Mouse (Mus musculus): ENCODE data around the gene Gm13288. TPM values are rescaled to one million over a fixed set of nuclear protein-coding genes. Genes with fewer than 3 reads are reported as not detected.
"Not testable (repeated sequence)": the region's sequence is repeated elsewhere in the genome, so short reads cannot be mapped to it uniquely, and the experiment has no call there.

The Gm13288 gene
- not detected for total RNA-seq (2021)

DNA sequence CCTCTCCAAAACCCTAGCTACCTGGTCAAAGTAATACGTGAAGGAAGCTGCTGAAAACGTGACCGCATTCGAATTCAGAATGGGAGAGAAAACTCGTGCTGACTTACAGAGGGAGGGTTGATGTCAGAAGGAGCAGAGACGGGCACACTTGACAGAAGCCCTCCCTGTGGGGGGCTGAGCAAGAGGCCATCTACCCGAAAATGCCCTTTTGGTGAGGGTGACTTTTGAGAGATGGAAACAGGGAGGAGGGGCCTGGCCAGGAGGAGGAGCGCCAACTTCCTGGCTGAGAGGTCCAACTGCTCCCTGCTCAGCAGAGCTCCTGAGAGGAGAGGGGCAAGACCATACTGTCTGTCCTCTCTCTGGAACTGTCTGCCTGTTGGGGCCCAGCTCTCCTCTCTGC is at the start of gene Gm13288:
Gene Gm13288, plus strand, starts transcription at position 301 of the 400 bp plus-strand sequence.
- intact Hi-C loops (cut with DNase I); DNase-seq: not testable (repeated sequence)

DNA sequence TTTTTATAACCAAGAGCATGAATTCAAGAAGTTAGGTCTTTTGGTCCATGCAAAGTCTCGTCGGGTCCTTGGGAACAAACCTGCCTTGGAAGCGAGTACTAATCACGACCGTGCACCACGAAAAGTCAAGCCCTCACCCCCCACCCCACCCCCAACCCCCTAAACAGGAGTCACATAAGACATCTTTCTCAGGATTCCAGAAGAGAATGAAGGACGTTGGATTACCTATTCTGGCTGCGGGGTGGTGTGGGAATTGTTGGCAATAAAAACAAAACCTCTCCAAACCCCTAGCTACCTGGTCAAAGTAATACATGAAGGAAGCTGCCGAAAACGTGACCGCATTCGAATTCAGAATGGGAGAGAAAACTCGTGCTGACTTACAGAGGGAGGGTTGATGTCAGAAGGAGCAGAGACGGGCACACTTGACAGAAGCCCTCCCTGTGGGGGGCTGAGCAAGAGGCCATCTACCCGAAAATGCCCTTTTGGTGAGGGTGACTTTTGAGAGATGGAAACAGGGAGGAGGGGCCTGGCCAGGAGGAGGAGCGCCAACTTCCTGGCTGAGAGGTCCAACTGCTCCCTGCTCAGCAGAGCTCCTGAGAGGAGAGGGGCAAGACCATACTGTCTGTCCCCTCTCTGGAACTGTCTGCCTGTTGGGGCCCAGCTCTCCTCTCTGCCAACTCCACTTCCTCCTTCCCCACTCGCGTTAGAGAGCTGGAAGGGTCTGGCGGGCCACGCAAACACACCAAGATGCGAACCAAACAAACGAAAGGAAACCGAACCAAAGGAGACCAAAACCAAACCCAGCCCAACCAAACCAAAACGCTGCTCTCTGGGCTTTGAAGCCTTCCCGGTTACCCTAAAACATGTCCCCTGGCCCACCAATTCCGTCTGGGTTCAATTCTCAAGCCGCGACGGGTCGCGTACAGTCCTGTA is 48.5 kb upstream of the Gm13288 start:
- peak; percentile 40 to 58 for DNase-seq
- intact Hi-C loops (cut with DNase I), result loop anchor here (1.0 kb wide), 2 partner anchors 16 to 19 kb away; no protein-coding TSS in a partner anchor

DNA sequence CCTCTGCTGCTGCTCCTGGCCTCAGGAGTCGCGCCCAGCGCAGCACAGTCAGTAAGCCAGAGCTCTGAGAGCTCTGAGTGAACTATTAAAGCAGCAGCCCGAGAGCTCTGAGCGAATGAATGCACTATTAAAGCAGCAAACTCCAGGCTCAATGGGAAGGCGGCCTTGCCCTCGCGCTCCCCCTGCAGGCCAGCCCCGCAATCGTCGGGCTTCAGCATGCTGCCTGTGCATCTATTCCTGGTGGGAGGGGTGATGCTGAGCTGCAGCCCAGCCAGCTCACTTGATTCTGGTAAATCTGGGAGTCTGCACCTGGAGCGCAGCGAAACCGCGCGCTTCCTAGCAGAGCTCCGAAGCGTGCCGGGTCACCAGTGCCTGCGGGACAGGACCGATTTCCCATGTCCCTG is 47.7 kb upstream of the Gm13288 start:
- peak; percentile 87 to 91 for DNase-seq
- intact Hi-C loops (cut with DNase I), result loop anchor here (1.0 kb wide), 1 partner anchor 19 kb away; no protein-coding TSS in a partner anchor

DNA sequence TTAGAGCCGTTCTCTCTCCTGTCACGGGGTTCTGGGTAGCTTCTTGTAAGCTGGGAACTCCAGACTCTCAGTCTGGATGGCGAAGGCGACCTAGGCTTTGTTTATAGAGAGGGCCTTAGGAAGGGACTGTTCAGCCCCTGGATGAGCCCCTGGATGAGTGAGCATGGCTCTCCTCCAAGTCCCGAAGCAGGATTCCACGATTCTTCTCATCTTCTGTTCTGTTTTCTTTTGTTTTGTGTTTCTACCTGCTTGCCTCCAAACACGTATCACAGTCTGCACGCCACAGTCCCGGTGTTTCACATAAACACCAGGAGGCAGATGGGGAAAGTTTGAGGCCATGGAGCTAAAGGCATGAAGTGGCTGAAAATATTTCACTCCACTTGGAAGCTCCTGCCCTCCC is 46.6 kb upstream of the Gm13288 start:
- peak in 1 of 2 experiments; percentile 4 for DNase-seq
- intact Hi-C loops (cut with DNase I), result not testable (repeated sequence)

DNA sequence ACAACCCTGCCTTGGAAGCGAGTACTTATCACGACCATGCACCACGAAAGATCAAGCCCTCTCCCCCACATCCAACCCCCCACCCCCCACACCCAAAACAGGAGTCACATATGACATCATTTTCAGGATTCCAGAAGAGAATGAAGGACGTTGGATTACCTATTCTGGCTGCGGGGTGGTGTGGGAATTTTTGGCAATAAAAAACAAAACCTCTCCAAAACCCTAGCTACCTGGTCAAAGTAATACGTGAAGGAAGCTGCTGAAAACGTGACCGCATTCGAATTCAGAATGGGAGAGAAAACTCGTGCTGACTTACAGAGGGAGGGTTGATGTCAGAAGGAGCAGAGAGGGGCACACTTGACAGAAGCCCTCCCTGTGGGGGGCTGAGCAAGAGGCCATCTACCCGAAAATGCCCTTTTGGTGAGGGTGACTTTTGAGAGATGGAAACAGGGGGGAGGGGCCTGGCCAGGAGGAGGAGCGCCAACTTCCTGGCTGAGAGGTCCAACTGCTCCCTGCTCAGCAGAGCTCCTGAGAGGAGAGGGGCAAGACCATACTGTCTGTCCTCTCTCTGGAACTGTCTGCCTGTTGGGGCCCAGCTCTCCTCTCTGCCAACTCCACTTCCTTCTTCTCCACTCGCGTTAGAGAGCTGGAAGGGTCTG is 45.6 kb upstream of the Gm13288 start, which contains the start of gene Gm13283:
Gene Gm13283, plus strand, starts transcription at position 510 of the 659 bp plus-strand sequence.
- intact Hi-C loops (cut with DNase I), result not testable (repeated sequence)
- peak in 1 of 2 experiments; percentile 26 for DNase-seq

DNA sequence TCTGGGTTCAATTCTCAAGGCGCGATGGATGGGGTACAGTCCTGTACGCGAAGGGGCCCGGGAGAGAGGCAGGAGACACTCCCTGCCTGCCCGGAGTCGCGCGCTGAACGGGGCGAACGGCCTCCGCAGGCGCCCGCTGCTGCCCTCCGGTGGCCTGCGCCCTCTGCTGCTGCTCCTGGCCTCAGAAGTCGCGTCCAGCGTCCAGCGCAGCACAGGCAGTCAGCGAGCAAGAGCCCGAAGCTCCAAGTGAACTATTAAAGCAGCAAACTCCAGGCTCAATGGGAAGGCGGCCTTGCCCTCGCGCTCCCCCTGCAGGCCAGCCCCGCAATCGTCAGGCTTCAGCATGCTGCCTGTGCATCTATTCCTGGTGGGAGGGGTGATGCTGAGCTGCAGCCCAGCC is 44.9 kb upstream of the Gm13288 start:
- intact Hi-C loops (cut with DNase I), result not testable (repeated sequence)

DNA sequence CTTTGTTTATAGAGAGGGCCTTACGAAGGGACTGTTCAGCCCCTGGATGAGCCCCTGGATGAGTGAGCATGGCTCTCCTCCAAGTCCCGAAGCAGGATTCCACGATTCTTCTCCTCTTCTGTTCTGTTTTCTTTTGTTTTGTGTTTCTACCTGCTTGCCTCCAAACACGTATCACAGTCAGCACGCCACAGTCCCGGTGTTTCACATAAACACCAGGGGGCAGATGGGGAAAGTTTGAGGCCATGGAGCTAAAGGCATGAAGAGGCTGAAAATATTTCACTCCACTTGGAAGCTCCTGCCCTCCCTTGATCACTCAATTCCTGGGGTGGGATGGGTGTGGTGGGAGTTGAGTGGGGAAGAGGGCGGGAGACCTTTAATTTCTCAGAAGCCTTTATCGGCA is 43.6 kb upstream of the Gm13288 start:
- DNase-seq, result peak; percentile 51 to 59
- intact Hi-C loops (cut with DNase I), result not testable (repeated sequence)

More for the DNA sequence above, 44.9 kb upstream of the Gm13288 start:
- peak; percentile 77 to 78 for DNase-seq

DNA sequence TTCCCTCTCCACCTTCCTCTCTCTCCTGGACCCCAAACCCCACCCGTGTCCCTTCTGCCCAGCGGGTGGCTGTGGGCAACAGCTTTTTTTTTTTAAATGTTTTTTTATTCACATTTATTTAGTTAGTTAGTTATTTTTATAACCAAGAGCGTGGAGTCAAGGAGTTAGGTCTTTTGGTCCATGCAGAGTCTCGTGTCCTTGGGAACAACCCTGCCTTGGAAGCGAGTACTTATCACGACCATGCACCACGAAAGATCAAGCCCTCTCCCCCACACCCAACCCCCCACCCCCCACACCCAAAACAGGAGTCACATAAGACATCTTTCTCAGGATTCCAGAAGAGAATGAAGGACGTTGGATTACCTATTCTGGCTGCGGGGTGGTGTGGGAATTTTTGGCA is 43.0 kb upstream of the Gm13288 start:
- DNase-seq, result peak in 1 of 2 experiments; percentile 25

DNA sequence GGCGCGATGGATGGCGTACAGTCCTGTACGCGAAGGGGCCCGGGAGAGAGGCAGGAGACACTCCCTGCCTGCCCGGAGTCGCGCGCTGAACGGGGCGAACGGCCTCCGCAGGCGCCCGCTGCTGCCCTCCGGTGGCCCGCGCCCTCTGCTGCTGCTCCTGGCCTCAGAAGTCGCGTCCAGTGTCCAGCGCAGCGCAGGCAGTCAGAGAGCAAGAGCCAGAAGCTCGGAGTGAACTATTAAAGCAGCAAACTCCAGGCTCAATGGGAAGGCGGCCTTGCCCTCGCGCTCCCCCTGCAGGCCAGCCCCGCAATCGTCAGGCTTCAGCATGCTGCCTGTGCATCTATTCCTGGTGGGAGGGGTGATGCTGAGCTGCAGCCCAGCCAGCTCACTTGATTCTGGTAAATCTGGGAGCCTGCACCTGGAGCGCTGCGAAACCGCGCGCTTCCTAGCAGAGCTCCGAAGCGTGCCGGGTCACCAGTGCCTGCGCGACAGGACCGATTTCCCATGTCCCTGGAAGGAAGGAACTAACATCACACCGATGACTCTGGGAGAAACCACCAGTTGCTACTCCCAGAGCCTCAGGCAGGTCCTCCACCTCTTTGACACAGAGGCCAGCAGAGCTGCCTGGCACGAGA is 41.8 kb upstream of the Gm13288 start:
- peak; percentile 50 to 59 for DNase-seq
- intact Hi-C loops (cut with DNase I), result not testable (repeated sequence)

More for the DNA sequence above, 43.0 kb upstream of the Gm13288 start:
- intact Hi-C loops (cut with DNase I), result not testable (repeated sequence)

DNA sequence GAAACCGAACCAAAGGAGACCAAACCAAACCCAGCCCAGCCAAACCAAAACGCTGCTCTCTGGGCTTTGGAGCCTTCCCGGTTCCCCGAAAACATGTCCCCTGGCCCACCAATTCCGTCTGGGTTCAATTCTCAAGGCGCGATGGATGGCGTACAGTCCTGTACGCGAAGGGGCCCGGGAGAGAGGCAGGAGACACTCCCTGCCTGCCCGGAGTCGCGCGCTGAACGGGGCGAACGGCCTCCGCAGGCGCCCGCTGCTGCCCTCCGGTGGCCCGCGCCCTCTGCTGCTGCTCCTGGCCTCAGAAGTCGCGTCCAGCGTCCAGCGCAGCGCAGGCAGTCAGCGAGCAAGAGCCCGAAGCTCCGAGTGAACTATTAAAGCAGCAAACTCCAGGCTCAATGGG is 31.8 kb upstream of the Gm13288 start, which contains the start of gene Gm13290:
Gene Gm13290, plus strand, starts transcription at position 301 of the 400 bp plus-strand sequence.
- DNase-seq, result not testable (repeated sequence)

DNA sequence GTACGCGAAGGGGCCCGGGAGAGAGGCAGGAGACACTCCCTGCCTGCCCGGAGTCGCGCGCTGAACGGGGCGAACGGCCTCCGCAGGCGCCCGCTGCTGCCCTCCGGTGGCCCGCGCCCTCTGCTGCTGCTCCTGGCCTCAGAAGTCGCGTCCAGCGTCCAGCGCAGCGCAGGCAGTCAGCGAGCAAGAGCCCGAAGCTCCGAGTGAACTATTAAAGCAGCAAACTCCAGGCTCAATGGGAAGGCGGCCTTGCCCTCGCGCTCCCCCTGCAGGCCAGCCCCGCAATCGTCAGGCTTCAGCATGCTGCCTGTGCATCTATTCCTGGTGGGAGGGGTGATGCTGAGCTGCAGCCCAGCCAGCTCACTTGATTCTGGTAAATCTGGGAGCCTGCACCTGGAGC is 28.7 kb upstream of the Gm13288 start, which contains the start of gene Gm13289:
Gene Gm13289, plus strand, starts transcription at position 301 of the 400 bp plus-strand sequence.
- intact Hi-C loops (cut with DNase I); DNase-seq: not testable (repeated sequence)

More for the DNA sequence above, 31.8 kb upstream of the Gm13288 start, which contains the start of gene Gm13290:
- intact Hi-C loops (cut with DNase I), result not testable (repeated sequence)

DNA sequence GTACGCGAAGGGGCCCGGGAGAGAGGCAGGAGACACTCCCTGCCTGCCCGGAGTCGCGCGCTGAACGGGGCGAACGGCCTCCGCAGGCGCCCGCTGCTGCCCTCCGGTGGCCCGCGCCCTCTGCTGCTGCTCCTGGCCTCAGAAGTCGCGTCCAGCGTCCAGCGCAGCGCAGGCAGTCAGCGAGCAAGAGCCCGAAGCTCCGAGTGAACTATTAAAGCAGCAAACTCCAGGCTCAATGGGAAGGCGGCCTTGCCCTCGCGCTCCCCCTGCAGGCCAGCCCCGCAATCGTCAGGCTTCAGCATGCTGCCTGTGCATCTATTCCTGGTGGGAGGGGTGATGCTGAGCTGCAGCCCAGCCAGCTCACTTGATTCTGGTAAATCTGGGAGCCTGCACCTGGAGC is 25.8 kb upstream of the Gm13288 start, which contains the start of gene Gm13272:
Gene Gm13272, plus strand, starts transcription at position 301 of the 400 bp plus-strand sequence.
- intact Hi-C loops (cut with DNase I); DNase-seq: not testable (repeated sequence)

DNA sequence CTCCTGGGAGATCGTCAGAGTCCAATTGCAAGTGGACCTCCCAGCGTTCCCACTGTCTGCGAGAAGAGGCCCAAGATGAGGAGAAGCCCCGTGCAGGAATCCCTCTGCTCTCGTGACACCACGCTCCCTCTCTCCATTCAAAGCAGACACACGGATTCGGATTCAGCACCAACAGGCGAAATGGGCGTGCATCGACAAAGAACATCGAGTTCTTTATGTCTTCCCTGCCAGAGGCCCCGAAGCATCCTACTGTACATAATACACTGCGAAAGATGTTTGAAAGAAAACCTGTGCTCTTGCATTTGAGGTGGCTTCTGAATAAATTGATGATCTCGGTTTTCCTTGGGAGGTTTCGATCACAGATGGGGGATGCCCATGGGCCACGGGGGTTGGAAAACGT is 25.0 kb upstream of the Gm13288 start:
- DNase-seq; intact Hi-C loops (cut with DNase I): not testable (repeated sequence)

DNA sequence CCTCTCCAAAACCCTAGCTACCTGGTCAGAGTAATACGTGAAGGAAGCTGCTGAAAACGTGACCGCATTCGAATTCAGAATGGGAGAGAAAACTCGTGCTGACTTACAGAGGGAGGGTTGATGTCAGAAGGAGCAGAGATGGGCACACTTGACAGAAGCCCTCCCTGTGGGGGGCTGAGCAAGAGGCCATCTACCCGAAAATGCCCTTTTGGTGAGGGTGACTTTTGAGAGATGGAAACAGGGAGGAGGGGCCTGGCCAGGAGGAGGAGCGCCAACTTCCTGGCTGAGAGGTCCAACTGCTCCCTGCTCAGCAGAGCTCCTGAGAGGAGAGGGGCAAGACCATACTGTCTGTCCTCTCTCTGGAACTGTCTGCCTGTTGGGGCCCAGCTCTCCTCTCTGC is 23.5 kb upstream of the Gm13288 start, which contains the start of gene Ifnz:
Gene Ifnz, plus strand, starts transcription at position 301 of the 400 bp plus-strand sequence.
- intact Hi-C loops (cut with DNase I); DNase-seq: not testable (repeated sequence)

DNA sequence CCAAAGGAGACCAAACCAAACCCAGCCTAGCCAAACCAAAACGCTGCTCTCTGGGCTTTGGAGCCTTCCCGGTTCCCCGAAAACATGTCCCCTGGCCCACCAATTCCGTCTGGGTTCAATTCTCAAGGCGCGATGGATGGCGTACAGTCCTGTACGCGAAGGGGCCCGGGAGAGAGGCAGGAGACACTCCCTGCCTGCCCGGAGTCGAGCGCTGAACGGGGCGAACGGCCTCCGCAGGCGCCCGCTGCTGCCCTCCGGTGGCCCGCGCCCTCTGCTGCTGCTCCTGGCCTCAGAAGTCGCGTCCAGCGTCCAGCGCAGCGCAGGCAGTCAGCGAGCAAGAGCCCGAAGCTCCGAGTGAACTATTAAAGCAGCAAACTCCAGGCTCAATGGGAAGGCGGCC is 23.0 kb upstream of the Gm13288 start:
- intact Hi-C loops (cut with DNase I); DNase-seq: not testable (repeated sequence)

DNA sequence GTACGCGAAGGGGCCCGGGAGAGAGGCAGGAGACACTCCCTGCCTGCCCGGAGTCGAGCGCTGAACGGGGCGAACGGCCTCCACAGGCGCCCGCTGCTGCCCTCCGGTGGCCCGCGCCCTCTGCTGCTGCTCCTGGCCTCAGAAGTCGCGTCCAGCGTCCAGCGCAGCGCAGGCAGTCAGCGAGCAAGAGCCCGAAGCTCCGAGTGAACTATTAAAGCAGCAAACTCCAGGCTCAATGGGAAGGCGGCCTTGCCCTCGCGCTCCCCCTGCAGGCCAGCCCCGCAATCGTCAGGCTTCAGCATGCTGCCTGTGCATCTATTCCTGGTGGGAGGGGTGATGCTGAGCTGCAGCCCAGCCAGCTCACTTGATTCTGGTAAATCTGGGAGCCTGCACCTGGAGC is 19.9 kb upstream of the Gm13288 start, which contains the start of gene Gm13276:
Gene Gm13276, plus strand, starts transcription at position 301 of the 400 bp plus-strand sequence.
- intact Hi-C loops (cut with DNase I); DNase-seq: not testable (repeated sequence)

DNA sequence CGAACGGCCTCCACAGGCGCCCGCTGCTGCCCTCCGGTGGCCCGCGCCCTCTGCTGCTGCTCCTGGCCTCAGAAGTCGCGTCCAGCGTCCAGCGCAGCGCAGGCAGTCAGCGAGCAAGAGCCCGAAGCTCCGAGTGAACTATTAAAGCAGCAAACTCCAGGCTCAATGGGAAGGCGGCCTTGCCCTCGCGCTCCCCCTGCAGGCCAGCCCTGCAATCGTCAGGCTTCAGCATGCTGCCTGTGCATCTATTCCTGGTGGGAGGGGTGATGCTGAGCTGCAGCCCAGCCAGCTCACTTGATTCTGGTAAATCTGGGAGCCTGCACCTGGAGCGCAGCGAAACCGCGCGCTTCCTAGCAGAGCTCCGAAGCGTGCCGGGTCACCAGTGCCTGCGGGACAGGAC is 16.9 kb upstream of the Gm13288 start, which contains the start of gene Gm13277:
Gene Gm13277, plus strand, starts transcription at position 231 of the 400 bp plus-strand sequence.
- intact Hi-C loops (cut with DNase I), result not testable (repeated sequence)

DNA sequence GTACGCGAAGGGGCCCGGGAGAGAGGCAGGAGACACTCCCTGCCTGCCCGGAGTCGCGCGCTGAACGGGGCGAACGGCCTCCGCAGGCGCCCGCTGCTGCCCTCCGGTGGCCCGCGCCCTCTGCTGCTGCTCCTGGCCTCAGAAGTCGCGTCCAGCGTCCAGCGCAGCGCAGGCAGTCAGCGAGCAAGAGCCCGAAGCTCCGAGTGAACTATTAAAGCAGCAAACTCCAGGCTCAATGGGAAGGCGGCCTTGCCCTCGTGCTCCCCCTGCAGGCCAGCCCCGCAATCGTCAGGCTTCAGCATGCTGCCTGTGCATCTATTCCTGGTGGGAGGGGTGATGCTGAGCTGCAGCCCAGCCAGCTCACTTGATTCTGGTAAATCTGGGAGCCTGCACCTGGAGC is 14.1 kb upstream of the Gm13288 start, which contains the start of gene Gm13278:
Gene Gm13278, plus strand, starts transcription at position 301 of the 400 bp plus-strand sequence.
- intact Hi-C loops (cut with DNase I); DNase-seq: not testable (repeated sequence)

More for the DNA sequence above, 16.9 kb upstream of the Gm13288 start, which contains the start of gene Gm13277:
- peak; percentile 56 to 63 for DNase-seq

DNA sequence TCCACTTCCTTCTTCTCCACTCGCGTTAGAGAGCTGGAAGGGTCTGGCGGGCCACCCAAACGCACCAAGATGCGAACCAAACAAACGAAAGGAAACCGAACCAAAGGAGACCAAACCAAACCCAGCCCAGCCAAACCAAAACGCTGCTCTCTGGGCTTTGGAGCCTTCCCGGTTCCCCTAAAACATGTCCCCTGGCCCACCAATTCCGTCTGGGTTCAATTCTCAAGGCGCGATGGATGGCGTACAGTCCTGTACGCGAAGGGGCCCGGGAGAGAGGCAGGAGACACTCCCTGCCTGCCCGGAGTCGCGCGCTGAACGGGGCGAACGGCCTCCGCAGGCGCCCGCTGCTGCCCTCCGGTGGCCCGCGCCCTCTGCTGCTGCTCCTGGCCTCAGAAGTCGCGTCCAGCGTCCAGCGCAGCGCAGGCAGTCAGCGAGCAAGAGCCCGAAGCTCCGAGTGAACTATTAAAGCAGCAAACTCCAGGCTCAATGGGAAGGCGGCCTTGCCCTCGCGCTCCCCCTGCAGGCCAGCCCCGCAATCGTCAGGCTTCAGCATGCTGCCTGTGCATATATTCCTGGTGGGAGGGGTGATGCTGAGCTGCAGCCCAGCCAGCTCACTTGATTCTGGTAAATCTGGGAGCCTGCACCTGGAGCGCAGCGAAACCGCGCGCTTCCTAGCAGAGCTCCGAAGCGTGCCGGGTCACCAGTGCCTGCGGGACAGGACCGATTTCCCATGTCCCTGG is 11.2 kb upstream of the Gm13288 start, which contains the start of gene Gm13275:
Gene Gm13275, plus strand, starts transcription at position 552 of the 740 bp plus-strand sequence.
- intact Hi-C loops (cut with DNase I), result not testable (repeated sequence)
- DNase-seq, result peak; percentile 67 to 87
